Mouse (Mus musculus): Measurements from ENCODE around the gene Bdh2. TPM values are rescaled to one million over a fixed set of nuclear protein-coding genes. Genes with fewer than 3 reads are reported as not detected.

Gene Bdh2
- polyA plus RNA-seq, 1 experiment from 2014 or later, result 0.58 TPM

- H3K9me3 ChIP-seq (replicated peaks), result no peaks in the 10 kb centered on the region
- 56% methylated on average over 6 of the region's 6 CpGs for WGBS (ENCODE audit: insufficient replicate concordance)
- H3K36me3 ChIP-seq (replicated peaks), result no peaks in the 10 kb centered on the region
- no peaks in the 10 kb centered on the region for H3K4me1 ChIP-seq (replicated peaks)
- no peak overlapping the region for H3K4me2 ChIP-seq
- H3K27me3 ChIP-seq, result no peaks in the 10 kb centered on the region
- no peak for ATAC-seq (ENCODE audit: insufficient read depth)
- no peak overlapping the region for H3K9ac ChIP-seq
- no peak overlapping the region for H3K4me3 ChIP-seq (replicated peaks)
- H3K27ac ChIP-seq (replicated peaks), result no peak overlapping the region
Measured at GRCm38 (mm10) chr3:135324354-135324753, 43.3 kb downstream of the Bdh2 start.

GRCm38 (mm10) chr3:135327176-135327575 is 46.2 kb downstream of the Bdh2 start:
- Histone ChIP-seq H3K27ac (replicated peaks) (no peak overlapping the region), H3K4me3 (replicated peaks) (no peak overlapping the region), H3K9ac (no peak overlapping the region), H3K27me3 (no peaks in the 10 kb centered on the region), H3K4me2 (no peak overlapping the region), H3K36me3 (replicated peaks) (no peaks in the 10 kb centered on the region), H3K9me3 (replicated peaks) (no peaks in the 10 kb centered on the region), H3K4me1 (replicated peaks) (no peaks in the 10 kb centered on the region)
- no peak for ATAC-seq (ENCODE audit: insufficient read depth)
- WGBS (ENCODE audit: insufficient replicate concordance), result 68% methylated on average over 6 of the region's 6 CpGs

- Histone ChIP-seq H3K4me3 (replicated peaks) (no peak overlapping the region), H3K36me3 (replicated peaks) (no peaks in the 10 kb centered on the region), H3K9ac (no peak overlapping the region), H3K27me3 (no peaks in the 10 kb centered on the region), H3K4me1 (replicated peaks) (no peaks in the 10 kb centered on the region), H3K9me3 (replicated peaks) (no peaks in the 10 kb centered on the region), H3K4me2 (no peak overlapping the region), H3K27ac (replicated peaks) (no peak overlapping the region)
- 38% methylated on average over 2 of the region's 2 CpGs for whole genome bisulfite sequencing (ENCODE audit: insufficient replicate concordance)
- ATAC-seq (ENCODE audit: insufficient read depth), result no peak
Measured at GRCm38 (mm10) chr3:135327601-135328000, 46.6 kb downstream of the Bdh2 start.

GRCm38 (mm10) chr3:135328560-135328959 is 47.5 kb downstream of the Bdh2 start:
- H3K9me3 ChIP-seq (replicated peaks), result no peaks in the 10 kb centered on the region
- H3K9ac ChIP-seq, result no peak overlapping the region
- no peak overlapping the region for H3K4me3 ChIP-seq (replicated peaks)
- no peak overlapping the region for H3K27ac ChIP-seq (replicated peaks)
- WGBS (ENCODE audit: insufficient replicate concordance), result 28% methylated on average over 3 of the region's 3 CpGs
- H3K4me1 ChIP-seq (replicated peaks), result no peaks in the 10 kb centered on the region
- ATAC-seq (ENCODE audit: insufficient read depth), result no peak
- H3K4me2 ChIP-seq, result no peak overlapping the region
- H3K36me3 ChIP-seq (replicated peaks), result no peaks in the 10 kb centered on the region
- H3K27me3 ChIP-seq, result no peaks in the 10 kb centered on the region

- ATAC-seq (ENCODE audit: insufficient read depth), result no peak
- Histone ChIP-seq H3K9ac (no peak overlapping the region), H3K4me2 (no peak overlapping the region), H3K27ac (replicated peaks) (no peak overlapping the region), H3K27me3 (no peaks in the 10 kb centered on the region), H3K4me1 (replicated peaks) (no peaks in the 10 kb centered on the region), H3K36me3 (replicated peaks) (no peaks in the 10 kb centered on the region), H3K9me3 (replicated peaks) (no peaks in the 10 kb centered on the region), H3K4me3 (replicated peaks) (no peak overlapping the region)
Measured at GRCm38 (mm10) chr3:135332691-135333090, 51.7 kb downstream of the Bdh2 start.

GRCm38 (mm10) chr3:135333763-135334162 is 52.7 kb downstream of the Bdh2 start:
- Histone ChIP-seq H3K36me3 (replicated peaks) (no peaks in the 10 kb centered on the region), H3K27ac (replicated peaks) (no peak overlapping the region), H3K27me3 (no peaks in the 10 kb centered on the region), H3K9me3 (replicated peaks) (no peaks in the 10 kb centered on the region), H3K9ac (no peak overlapping the region), H3K4me2 (no peak overlapping the region), H3K4me1 (replicated peaks) (no peaks in the 10 kb centered on the region), H3K4me3 (replicated peaks) (no peak overlapping the region)
- ATAC-seq (ENCODE audit: insufficient read depth), result no peak
- WGBS (ENCODE audit: insufficient replicate concordance), result 49% methylated on average over 4 of the region's 4 CpGs

- Histone ChIP-seq H3K4me3 (replicated peaks) (no peak within 1 kb of the TSS), H3K27ac (replicated peaks) (no peak within 1 kb of the TSS), H3K9me3 (replicated peaks) (no peaks in the 10 kb centered on the region), H3K4me1 (replicated peaks) (no peaks in the 10 kb centered on the region), H3K4me2 (no peak within 1 kb of the TSS), H3K27me3 (no peaks in the 10 kb centered on the region), H3K36me3 (replicated peaks) (no peaks in the 10 kb centered on the region), H3K9ac (no peak within 1 kb of the TSS)
- WGBS (ENCODE audit: insufficient replicate concordance), result 62% methylated on average over 14 of the region's 14 CpGs
- no peak for ATAC-seq (ENCODE audit: insufficient read depth)
Measured at GRCm38 (mm10) chr3:135347739-135348264, 66.8 kb downstream of the Bdh2 start, which contains the start of gene Slc9b1. Slc9b1 (plus strand) TSS chr3:135348029.

- no peaks in the 10 kb centered on the region for H3K4me1 ChIP-seq (replicated peaks)
- no peaks in the 10 kb centered on the region for H3K27me3 ChIP-seq
- no peak overlapping the region for H3K4me2 ChIP-seq
- H3K9me3 ChIP-seq (replicated peaks), result no peaks in the 10 kb centered on the region
- no peak for ATAC-seq (ENCODE audit: insufficient read depth)
- H3K36me3 ChIP-seq (replicated peaks), result no peaks in the 10 kb centered on the region
- no peak overlapping the region for H3K9ac ChIP-seq
- H3K27ac ChIP-seq (replicated peaks), result no peak overlapping the region
- H3K4me3 ChIP-seq (replicated peaks), result no peak overlapping the region
Measured at GRCm38 (mm10) chr3:135349022-135349421, 68.0 kb downstream of the Bdh2 start.

- no peaks in the 10 kb centered on the region for H3K9me3 ChIP-seq (replicated peaks)
- H3K9ac ChIP-seq, result no peak overlapping the region
- no peaks in the 10 kb centered on the region for H3K27me3 ChIP-seq
- H3K36me3 ChIP-seq (replicated peaks), result no peaks in the 10 kb centered on the region
- H3K4me1 ChIP-seq (replicated peaks), result no peaks in the 10 kb centered on the region
- no peak overlapping the region for H3K4me2 ChIP-seq
- H3K4me3 ChIP-seq (replicated peaks), result no peak overlapping the region
- ATAC-seq (ENCODE audit: insufficient read depth), result no peak
- H3K27ac ChIP-seq (replicated peaks), result no peak overlapping the region
- WGBS (ENCODE audit: insufficient replicate concordance), result 70% methylated on average over 3 of the region's 3 CpGs
Measured at GRCm38 (mm10) chr3:135351857-135352256, 70.8 kb downstream of the Bdh2 start.

Other genes with a start within 250 kb of the Bdh2 start
- 16.7 and 18.1 TPM in 2 replicates for gene Cenpe, start 68.7 kb upstream of the Bdh2 start, polyA plus RNA-seq (2015; fragmentation: Nextera tagmentation; extraction: Ambion mirVana)
- gene Slc9b2, start 26.5 kb downstream of the Bdh2 start, polyA plus RNA-seq (2015; fragmentation: Nextera tagmentation; extraction: Ambion mirVana), result 0.06 and 0.13 TPM in 2 replicates
- not detected in 2 replicates for gene Slc9b1, start 66.8 kb downstream of the Bdh2 start, polyA plus RNA-seq (2015; fragmentation: Nextera tagmentation; extraction: Ambion mirVana)
- gene Cisd2, start 142.7 kb downstream of the Bdh2 start, polyA plus RNA-seq (2015; fragmentation: Nextera tagmentation; extraction: Ambion mirVana), result 27.7 and 28.9 TPM in 2 replicates
- 216 and 230 TPM in 2 replicates for gene Ube2d3, start 156.9 kb downstream of the Bdh2 start, polyA plus RNA-seq (2015; fragmentation: Nextera tagmentation; extraction: Ambion mirVana)
- gene Manba, start 204.4 kb downstream of the Bdh2 start, polyA plus RNA-seq (2015; fragmentation: Nextera tagmentation; extraction: Ambion mirVana), result 5.8 and 6.6 TPM in 2 replicates

All from liver, embryonic 15.5 days (tissue).